In the genomic region with DNA sequence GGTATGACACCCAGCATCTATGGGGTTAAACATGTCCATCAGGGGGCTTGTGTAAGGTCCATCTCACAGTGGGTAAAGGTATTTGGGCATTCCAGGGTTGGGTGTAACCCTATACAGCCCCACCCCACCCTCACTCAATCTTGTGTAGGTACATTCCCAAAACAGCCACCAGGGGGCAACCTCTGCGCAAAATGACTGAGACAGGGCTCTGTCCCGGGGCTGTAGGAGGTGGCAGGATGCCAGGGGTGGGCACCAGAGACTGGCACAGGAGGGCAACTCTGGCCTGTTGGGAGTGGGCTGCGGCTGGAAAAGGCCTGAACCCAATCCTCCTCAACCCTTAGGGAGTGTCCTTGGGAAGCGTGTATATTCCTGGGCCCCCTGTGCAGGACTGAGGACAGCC, we compare ENCODE assay signal across 8 mouse cellular contexts. TPM values are rescaled to one million over a fixed set of nuclear protein-coding genes. Genes with fewer than 3 reads are reported as not detected.
DNase-seq lines count a peak whose midpoint lies in the region; ATAC-seq lines count a peak whose summit lies in the region.

No protein-coding gene starts in this region.

- H3K9me3 ChIP-seq in forebrain, embryonic 11.5 days (ENCODE audit: control insufficient read depth, low read length): no peaks in the 10 kb centered on the region
- no peaks in the 10 kb centered on the region for H3K9me3 ChIP-seq in intestine, embryonic 14.5 days (ENCODE audit: control insufficient read depth, low read length)
- no peaks in the 10 kb centered on the region for H3K9me3 ChIP-seq in liver, embryonic 12.5 days (replicated peaks)

- WGBS in forebrain, embryonic 11.5 days: 10% methylated on average over 4 of the region's 4 CpGs
- WGBS in intestine, embryonic 14.5 days: 16% methylated on average over 4 of the region's 4 CpGs
- 7% methylated on average over 4 of the region's 4 CpGs for WGBS in liver, embryonic 12.5 days (ENCODE audit: insufficient replicate concordance)

- no peak overlapping the region for H3K27ac ChIP-seq in forebrain, embryonic 11.5 days (ENCODE audit: low read depth, low read length)
- H3K27ac ChIP-seq in intestine, embryonic 14.5 days (ENCODE audit: low read depth): no peak overlapping the region
- no peak overlapping the region for H3K27ac ChIP-seq in liver, embryonic 12.5 days

- DNase-seq in right cerebral cortex, postnatal 10 days (ENCODE audit: low spot score in 2 of 2): peak; percentile 62 to 78
- no peak for DNase-seq in right cerebral cortex, postnatal 36 days (ENCODE audit: low spot score in 2 of 2)
- DNase-seq in brain, adult 2 months (ENCODE audit: low read depth, low spot score): peak; percentile 60
- peak; percentile 84 for DNase-seq in forebrain, embryonic 11.5 days (ENCODE audit: low spot score)
- peak; percentile 85 for DNase-seq in intestine, embryonic 14.5 days (ENCODE audit: low spot score)
- peak; percentile 90 for DNase-seq in naive thymus-derived CD4-positive, alpha-beta T cell, adult 2 months (ENCODE audit: low read depth)
- DNase-seq in thymus, postnatal 10 days (ENCODE audit: low spot score in 2 of 2): peak; percentile 73 to 90

- H3K4me1 ChIP-seq in forebrain, embryonic 11.5 days (replicated peaks; ENCODE audit: control insufficient read depth, insufficient read depth, low read length): peaks cover 2% of the 10 kb centered on the region; the same call in 1 of the 2 replicates
- H3K4me1 ChIP-seq in intestine, embryonic 14.5 days (replicated peaks; ENCODE audit: control insufficient read depth, insufficient read depth, low read length): peaks cover 37% of the 10 kb centered on the region
- peaks cover 12% of the 10 kb centered on the region for H3K4me1 ChIP-seq in liver, embryonic 12.5 days

- no peak overlapping the region for H3K9ac ChIP-seq in forebrain, embryonic 11.5 days (ENCODE audit: low read length)
- H3K9ac ChIP-seq in intestine, embryonic 14.5 days (ENCODE audit: low read length): no peak overlapping the region
- H3K9ac ChIP-seq in liver, embryonic 12.5 days: no peak overlapping the region

- H3K4me2 ChIP-seq in forebrain, embryonic 11.5 days (ENCODE audit: low read depth, low read length, severe bottlenecking): no peak overlapping the region
- no peak overlapping the region for H3K4me2 ChIP-seq in intestine, embryonic 14.5 days (ENCODE audit: low read length)
- H3K4me2 ChIP-seq in liver, embryonic 12.5 days: no peak overlapping the region

- no peak overlapping the region for H3K4me3 ChIP-seq in forebrain, embryonic 11.5 days (ENCODE audit: low read depth, low read length)
- H3K4me3 ChIP-seq in intestine, embryonic 14.5 days (ENCODE audit: low read depth, low read length): no peak overlapping the region
- H3K4me3 ChIP-seq in liver, embryonic 12.5 days: no peak overlapping the region

- peak; percentile 65 for ATAC-seq in forebrain, embryonic 11.5 days (replicated peaks; ENCODE audit: low FRiP score)
- ATAC-seq in intestine, embryonic 14.5 days (replicated peaks; ENCODE audit: low FRiP score, low TSS enrichment, low read depth): 0 out of 2 replicates have a peak, but pooled peaks have one; percentile 3
- ATAC-seq in liver, embryonic 12.5 days: peak; percentile 11; the same call in 1 of the 2 replicates

- H3K36me3 ChIP-seq in forebrain, embryonic 11.5 days (ENCODE audit: control insufficient read depth, insufficient read depth, low read length): no peaks in the 10 kb centered on the region
- H3K36me3 ChIP-seq in intestine, embryonic 14.5 days (ENCODE audit: control insufficient read depth, insufficient read depth, low read length): no peaks in the 10 kb centered on the region
- H3K36me3 ChIP-seq in liver, embryonic 12.5 days: no peaks in the 10 kb centered on the region

- peaks cover 13% of the 10 kb centered on the region for H3K27me3 ChIP-seq in forebrain, embryonic 11.5 days (ENCODE audit: control insufficient read depth, insufficient read depth, low read length)
- peaks cover 19% of the 10 kb centered on the region for H3K27me3 ChIP-seq in intestine, embryonic 14.5 days (replicated peaks; ENCODE audit: control insufficient read depth, insufficient read depth, low read length)
- H3K27me3 ChIP-seq in liver, embryonic 12.5 days (replicated peaks): peaks cover 99% of the 10 kb centered on the region

RNA-seq across cellular contexts. Expression of a gene that starts 2.0 kb away (rescaled TPM):
- polyA plus RNA-seq in forebrain, embryonic 11.5 days (2014; fragmentation: Nextera tagmentation; extraction: Ambion mirVana): 0.08 and 0.16 TPM in 2 replicates
- polyA plus RNA-seq in intestine, embryonic 14.5 days (2014; fragmentation: Nextera tagmentation; extraction: Ambion mirVana): 2.9 and 3.1 TPM in 2 replicates
- 0.13 and 0.23 TPM in 2 replicates for polyA plus RNA-seq in liver, embryonic 12.5 days (2016; fragmentation: Nextera tagmentation; extraction: Ambion mirVana)

RNA-seq across cellular contexts. Expression of a gene that starts 8.3 kb away (rescaled TPM):
- 12.5 and 15.3 TPM in 2 replicates for polyA plus RNA-seq in forebrain, embryonic 11.5 days (2014; fragmentation: Nextera tagmentation; extraction: Ambion mirVana)
- 4.3 and 7.0 TPM in 2 replicates for polyA plus RNA-seq in intestine, embryonic 14.5 days (2014; fragmentation: Nextera tagmentation; extraction: Ambion mirVana)
- polyA plus RNA-seq in liver, embryonic 12.5 days (2016; fragmentation: Nextera tagmentation; extraction: Ambion mirVana): 1.1 and 1.2 TPM in 2 replicates

RNA-seq across cellular contexts. Expression of a gene that starts 28.7 kb away (rescaled TPM):
- 170 and 180 TPM in 2 replicates for polyA plus RNA-seq in forebrain, embryonic 11.5 days (2014; fragmentation: Nextera tagmentation; extraction: Ambion mirVana)
- 116 and 126 TPM in 2 replicates for polyA plus RNA-seq in intestine, embryonic 14.5 days (2014; fragmentation: Nextera tagmentation; extraction: Ambion mirVana)
- 82.0 and 86.0 TPM in 2 replicates for polyA plus RNA-seq in liver, embryonic 12.5 days (2016; fragmentation: Nextera tagmentation; extraction: Ambion mirVana)

RNA-seq across cellular contexts. Expression of a gene that starts 40.0 kb away (rescaled TPM):
- 3.7 and 4.1 TPM in 2 replicates for polyA plus RNA-seq in forebrain, embryonic 11.5 days (2014; fragmentation: Nextera tagmentation; extraction: Ambion mirVana)
- polyA plus RNA-seq in intestine, embryonic 14.5 days (2014; fragmentation: Nextera tagmentation; extraction: Ambion mirVana): 12.6 and 13.0 TPM in 2 replicates
- polyA plus RNA-seq in liver, embryonic 12.5 days (2016; fragmentation: Nextera tagmentation; extraction: Ambion mirVana): 7.9 and 8.0 TPM in 2 replicates

Comparison
In these comparisons a context has a peak if more than half of its experiments do, and no peak if none do; other contexts are left out.
1. DNase-seq: peak in right cerebral cortex, postnatal 10 days (2 of 2), brain, adult 2 months (single experiment), forebrain, embryonic 11.5 days (single experiment), intestine, embryonic 14.5 days (single experiment), naive thymus-derived CD4-positive, alpha-beta T cell, adult 2 months (single experiment) and thymus, postnatal 10 days (2 of 2); none in right cerebral cortex, postnatal 36 days (0 of 2).
2. ATAC-seq: peak in every context shown above with its lines; median percentile 65 in forebrain, embryonic 11.5 days; 11 in liver, embryonic 12.5 days; 3 in intestine, embryonic 14.5 days.